Mouse (Mus musculus): ENCODE measurements around the gene Gm10840.

Gene Gm10840

DNA sequence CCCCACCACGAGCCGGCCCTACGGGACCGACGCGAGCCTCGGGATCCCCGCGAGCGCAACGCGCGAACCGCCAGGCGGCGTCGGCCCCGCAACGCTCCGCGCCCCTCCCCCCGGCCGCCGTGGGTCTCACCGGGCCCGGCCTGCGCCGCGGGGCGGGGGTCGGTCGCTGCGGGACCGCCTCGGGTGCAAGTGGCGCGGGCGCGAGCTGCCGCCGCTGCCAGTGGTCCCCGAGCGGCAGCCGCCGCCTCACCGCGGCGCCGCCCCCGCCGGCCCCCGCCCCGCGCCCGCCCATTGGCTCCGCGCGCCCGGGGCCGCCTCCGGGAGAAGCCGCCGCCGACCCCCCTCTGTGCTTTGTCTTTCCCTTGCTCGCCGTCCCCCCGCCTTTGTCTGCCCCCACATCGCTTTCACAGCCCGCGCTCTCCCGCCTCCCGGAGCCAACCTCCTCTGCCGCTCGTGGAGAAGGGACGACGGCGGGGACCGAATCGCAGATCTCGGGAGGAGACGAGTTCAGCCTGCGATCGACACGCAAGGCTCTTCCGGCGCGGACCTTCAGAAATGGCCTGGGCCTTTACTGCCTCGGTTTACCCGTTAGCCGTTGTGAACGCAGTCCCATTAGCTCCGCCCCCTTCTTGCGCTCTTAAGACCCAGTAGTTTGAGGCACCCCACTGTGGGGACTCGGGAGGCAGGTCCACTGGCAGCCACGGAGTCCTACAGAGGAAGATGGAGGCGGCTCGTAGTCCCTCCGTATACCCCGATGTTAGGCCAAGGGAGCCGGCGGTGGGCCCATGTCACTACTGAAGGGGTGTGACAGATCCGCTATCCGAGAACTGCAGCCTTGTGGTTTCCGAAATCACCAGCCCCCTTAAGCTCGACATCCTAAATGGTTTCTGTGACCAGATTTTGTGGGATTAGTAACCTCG is 469 bp upstream of the Gm10840 start:
- peak; percentile 86 to 87 for DNase-seq (ENCODE audit: low spot score in 2 of 2)

DNA sequence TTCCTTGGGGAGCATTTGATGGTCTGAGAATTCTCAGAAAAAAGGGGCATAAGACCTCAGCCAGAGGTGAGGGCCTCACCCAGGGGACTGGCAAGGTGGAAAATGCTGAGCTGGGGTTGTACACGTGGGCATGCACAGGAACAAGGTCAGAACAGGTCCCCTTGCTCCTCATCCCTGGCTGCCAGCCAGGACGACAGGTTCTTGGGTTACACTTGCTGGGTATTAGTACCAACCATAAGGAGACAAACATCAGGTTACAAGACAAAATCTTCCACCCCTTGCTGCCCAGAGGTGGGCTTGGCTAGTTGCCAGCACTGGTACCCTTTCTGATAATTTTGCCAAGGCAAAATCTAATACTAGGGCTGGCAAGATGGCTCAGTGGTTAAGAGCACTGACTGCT is 1.6 kb downstream of the Gm10840 start:
- no peak for DNase-seq (ENCODE audit: low spot score in 2 of 2)

DNA sequence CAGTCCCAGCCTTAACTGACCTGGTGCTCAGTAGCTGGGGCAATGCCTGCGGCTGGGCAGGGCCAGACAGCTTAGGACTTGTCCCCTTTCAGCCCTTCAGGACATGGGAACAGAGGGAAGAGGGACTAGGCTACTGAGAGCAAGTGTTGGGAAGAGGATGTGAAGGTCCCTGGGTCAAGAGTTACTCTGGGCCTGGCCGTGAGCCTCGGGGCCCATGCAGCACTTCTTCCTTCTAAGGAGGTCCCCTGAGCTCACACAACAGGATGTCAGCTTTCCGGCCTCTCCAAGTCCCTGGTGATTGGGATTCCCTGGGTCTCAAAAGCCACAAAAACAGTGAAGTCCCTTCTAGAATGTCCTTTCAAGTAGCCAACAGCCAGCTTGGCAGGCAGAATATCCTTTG is 2.9 kb downstream of the Gm10840 start:
- no peak for DNase-seq (ENCODE audit: low spot score in 2 of 2)

DNA sequence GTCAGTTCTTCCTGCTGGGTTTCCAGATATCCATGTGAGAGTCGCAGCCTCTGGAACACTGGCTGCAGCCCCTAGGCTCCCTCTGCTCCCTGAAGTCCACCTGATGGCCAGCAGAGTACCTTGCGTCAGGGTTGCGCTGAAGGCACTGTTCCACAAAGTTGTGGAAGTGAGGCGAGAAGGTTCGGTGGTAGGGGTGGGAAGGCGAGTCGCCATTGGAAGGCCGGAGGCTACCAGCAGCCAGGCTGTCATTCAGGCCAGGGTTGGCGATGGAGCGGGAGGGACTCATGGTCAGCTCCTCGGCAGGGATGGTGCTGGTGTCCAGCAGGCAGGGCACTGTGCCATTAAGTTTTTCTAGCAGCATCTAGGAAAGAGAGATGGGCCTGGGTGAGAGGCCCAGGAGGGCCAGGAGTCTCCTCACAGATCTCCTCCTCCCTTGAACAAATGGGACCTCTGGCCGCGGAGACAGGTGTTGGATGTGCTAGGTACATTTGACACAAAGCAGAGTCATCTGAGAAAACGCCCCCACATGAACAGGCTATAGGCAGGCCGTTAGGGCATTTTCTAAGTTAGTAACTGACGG is 4.0 kb downstream of the Gm10840 start:
- DNase-seq (ENCODE audit: low spot score in 2 of 2): no peak

DNA sequence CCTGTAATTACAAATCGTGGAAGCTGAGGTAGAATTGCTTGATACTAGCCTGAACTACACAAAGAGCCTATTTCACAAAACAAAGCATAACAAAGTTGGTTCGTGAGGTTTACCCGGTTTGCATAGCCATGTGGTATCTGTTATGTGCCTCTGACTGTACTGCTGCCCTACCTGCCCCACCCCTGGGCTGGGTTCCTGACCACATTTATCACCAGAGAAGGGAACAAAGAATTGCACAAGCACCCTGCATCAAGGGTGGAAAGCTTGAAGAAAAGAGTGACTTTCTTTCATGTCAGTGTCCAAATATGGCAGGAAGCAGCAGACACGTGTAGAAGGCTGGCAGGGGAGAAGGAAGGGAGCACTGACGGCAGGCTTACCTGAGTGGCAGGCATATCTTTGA is 6.8 kb downstream of the Gm10840 start:
- DNase-seq (ENCODE audit: low spot score in 2 of 2): peak; percentile 71 to 76

DNA sequence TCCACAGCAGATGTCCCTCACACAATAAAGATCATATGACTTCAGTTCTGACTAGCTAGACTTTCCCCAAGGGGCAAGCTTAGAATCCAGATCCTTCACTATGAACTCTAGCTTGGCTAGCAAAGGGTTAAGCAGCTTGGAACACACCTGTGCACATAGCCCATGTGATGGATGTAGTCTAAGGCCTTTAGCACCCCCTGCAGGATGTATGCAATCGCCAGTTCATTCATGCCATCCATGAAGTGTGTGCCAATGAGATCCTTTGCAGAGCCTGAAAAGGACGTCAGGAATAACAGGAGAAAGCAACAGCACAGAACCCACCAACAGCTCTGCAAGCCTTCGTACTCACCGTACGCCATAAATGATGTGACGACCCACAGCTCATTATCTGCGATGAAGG is 10.2 kb downstream of the Gm10840 start:
- peak; percentile 51 to 61 for DNase-seq (ENCODE audit: low spot score in 2 of 2)

DNA sequence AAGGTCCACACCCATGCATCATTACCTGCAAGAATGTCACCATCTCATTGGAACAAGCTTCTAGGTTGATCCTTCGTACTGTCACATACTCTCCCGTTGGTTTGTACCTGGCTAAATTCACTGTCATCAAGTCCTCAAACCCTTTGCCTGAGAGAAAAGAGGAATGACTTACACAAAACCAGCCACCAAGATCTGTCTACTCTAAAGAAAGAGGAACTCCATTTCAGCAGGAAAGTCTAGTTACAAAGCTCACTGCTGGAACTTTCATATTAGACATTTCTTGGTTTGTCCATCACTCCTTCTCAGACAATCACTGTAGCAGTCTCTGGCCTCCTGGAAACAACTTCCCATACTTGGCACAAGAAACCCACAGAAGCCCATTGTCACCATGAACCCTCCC is 12.6 kb downstream of the Gm10840 start:
- DNase-seq (ENCODE audit: low spot score in 2 of 2): no peak

DNA sequence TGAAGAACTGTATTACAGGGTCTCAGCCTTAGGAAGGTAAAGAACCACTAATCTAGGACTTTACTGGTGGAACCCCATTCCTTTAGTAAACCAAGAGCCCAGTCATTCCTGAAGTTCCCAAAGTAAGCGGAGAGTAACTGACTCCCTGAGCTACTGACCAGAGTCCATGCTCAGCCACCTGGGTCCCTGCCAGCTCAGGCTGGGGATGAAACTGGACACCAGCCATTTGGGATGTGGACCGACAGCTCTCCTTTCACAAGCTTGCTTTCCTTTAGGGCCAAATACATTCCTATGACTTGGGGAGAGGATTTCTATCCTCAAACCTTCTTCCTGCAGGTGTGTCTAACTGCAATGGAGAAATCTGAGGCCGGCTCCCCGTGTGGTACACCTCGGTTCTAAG is 13.7 kb downstream of the Gm10840 start:
- DNase-seq (ENCODE audit: low spot score in 2 of 2): no peak

DNA sequence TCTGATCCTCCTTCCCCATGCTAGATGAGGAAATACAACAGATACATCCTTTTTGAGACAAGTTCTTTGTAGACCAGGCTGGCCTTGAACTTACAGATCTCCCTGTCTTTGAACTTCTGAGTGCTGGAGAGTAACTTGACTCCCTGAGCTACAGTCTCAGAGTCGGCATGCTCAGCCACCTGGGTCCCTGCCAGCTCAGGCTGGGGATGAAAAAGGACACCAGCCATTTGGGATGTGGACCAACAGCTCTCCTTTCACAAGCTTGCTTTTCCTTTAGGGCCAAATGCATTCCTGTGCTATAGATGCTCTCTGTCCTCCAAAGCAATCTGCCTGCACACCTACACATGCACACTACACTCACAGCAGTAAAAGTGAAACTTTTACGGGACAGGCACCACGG is 14.4 kb downstream of the Gm10840 start:
- DNase-seq (ENCODE audit: low spot score in 2 of 2): no peak

DNA sequence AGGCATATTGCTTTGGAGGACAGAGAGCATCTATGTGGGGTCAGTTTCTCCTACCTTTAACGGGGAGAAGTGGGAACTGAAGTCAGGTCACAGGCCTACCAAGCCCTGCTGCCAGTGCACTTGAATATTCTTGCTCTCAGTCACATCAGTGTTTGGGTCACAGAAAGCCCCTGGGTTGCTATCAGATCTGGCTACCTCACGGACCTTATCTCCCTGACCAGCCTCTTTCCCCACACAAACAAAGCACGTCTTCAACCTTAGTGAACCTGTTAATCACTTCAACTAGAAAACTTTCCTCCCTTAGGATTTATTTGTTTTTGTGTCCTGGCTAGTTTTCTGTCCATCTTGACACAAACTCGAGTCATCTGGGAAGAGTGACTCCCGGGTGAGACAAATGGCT is 15.7 kb downstream of the Gm10840 start:
- no peak for DNase-seq (ENCODE audit: low spot score in 2 of 2)

DNA sequence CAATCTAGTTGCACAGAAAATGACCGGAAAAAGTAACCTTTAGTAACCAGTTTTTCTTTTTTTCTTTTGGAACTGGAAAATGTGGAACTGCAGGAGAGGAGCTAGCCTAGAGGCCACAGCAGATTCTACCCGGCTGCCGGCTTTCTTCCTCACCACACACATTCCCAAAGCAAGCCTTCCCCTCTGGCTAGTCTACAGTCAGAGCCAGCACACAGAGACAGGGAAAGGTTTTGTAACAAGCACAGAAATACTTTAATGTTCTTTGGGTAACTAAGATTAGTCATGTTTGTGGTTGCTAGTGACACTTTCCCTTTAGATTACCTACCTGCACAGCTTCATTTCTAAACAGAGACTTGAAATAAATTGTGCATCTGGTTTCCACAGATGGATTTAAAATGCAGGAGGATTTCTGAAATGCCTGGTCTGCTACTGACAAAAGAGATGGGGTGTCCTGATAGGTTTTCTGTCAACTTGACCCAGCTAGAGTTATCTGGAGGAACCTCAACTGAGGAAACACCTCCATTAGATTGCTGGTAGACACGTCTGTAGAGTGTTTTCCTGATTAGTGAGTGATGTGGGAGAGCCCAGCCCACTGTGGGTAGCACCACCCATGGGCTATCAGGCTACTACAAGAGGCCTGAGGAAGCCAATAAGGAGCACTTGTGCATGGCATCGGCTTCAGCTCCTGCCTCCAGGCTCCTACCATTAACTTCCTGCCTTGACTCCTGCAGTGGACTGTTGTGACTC is 17.6 kb downstream of the Gm10840 start:
- DNase-seq (ENCODE audit: low spot score in 2 of 2): no peak

DNA sequence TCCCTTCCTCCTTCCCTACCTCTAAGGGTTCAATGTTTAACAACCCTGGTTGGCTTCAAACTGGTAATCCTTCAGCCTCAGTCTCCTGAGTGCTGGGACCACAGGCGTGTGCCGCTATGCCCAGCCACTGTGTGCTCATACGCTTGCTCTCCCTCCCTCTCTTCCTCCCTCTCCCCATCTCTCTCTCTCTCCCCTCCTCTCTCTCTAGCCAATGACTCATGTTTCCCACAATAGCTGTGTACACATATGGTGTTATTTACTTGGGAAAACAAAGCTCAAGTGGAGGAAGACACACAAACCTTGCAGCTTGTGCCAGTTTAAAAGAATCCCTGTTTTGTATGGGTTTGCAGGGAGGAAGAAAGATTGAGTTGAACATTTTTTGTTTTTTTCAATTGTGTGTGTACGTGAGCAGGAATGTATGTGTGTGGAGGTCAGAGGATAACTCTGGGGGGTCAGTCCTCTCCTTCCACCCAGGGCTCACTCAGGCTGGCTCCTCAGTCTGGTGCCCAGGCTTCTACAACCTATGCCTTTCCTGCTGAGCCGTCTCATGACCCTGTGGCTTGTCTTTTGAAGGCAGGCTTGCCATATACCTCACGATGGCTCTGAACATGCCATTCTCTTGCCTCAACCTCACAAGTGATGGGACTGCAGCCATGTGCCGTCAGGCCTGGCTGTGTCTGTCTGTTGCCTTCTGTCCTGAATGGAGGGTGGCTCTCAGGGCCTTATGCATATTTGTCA is 19.2 kb downstream of the Gm10840 start:
- DNase-seq (ENCODE audit: low spot score in 2 of 2): no peak

DNA sequence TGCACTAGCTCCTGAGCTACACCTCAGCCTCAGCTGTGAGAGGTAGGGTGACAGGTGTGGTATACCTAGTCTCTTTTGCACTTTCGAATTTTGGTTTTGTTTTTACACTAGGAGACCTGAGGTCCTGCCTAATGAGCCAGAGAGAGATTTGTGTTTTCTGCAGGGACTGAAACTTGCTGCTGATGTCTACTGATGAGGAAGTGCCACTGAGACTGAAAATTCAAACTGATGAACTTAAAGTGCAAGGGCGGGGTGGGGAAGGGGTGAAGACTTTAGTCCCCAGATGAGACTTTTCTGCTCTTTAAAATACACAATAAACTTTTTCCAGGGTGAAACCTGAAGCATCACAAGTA is 19.8 kb downstream of the Gm10840 start:
- DNase-seq (ENCODE audit: low spot score in 2 of 2): peak; percentile 46 to 49

DNA sequence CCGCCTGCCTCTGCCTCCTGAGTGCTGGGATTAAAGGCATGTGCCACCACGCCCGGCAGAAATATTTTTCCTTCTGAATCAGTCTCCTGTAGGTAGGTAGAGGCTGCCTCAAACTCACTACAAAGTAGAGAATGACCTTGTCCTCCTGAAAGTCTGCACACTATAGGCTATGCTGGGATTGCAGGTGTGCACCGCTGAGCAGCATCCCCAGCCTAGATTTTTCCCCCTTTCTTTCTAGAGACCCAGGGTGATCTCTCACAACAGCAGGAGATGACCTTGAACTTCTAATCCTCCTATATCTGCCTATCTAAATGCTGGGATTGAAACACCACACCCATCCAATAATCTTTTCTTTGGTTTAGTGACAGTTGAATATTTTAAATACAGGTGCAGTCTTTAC is 26.7 kb downstream of the Gm10840 start:
- no peak for DNase-seq (ENCODE audit: low spot score in 2 of 2)

DNA sequence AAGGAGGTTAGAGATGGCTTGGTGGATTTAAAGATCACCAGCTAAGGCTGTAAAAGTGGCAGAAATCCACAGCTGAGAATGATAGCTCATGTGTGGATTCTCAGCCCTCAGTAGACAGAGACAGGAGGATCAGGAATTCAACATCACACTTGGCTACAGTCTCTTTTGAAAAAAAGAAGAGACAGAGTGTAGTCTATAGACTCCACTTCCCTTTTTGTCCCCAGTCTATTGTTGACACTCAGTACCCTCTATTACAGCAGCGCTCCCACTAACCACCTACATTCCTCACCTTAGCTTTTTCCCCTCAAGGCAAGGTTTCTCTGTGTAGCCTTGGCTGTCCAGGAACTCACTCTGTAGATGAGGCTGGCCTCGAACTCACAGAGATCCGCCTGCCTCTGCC is 31.1 kb downstream of the Gm10840 start:
- DNase-seq (ENCODE audit: low spot score in 2 of 2): no peak

DNA sequence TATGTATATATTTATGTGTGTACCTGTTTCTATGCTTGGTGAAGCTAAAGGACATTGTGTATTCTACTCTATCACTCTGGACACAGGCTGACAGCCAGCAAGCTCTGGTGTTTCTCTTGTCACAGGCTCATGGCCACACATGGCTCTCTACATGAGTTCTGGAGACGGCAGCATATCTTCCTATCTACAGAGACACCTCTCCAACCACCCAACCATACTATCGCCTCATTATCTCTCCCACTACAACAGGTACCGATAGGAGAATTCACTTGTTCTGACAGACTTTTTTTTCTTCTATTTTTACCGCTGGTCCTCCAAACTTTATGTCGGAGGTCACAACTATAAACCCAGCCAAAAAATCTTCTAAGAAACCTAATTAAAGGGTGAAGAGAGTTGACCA is 31.6 kb downstream of the Gm10840 start:
- no peak for DNase-seq (ENCODE audit: low spot score in 2 of 2)

DNA sequence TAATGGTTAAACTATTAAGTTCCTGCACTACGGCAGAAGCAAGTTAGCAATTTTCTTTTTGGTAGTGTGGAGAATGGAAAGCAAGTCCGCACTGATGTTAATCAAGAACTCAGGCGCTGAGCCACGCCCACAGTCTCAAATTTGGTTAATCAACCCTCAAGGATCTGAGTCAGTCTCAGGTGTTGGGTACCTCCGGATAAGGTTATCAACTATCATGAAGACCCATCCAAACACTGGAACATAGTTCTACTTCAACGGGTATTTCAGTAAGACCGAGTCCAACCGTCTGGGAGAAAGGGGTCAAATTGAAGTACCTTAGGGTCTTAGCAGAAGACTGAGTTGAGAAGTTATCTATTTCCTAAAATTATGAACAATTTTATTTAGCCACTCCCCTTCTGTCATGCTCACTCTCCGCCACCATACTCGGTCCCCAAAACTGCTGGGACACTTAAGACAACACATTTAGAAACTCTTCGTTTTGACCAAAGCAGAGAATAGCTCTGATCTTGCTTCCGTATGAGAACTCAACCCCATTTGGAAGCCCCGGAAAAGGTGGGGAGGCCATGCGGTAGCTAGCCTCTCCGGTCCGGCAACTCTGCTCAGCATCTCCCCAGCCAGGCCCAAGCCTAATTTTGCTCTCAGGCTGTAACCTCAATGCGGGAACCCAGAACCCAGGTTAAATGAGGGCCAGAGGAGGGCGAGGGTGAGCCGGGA is 32.2 kb downstream of the Gm10840 start:
- peak in 1 of 2 experiments; percentile 43 for DNase-seq (ENCODE audit: low spot score in 2 of 2)

DNA sequence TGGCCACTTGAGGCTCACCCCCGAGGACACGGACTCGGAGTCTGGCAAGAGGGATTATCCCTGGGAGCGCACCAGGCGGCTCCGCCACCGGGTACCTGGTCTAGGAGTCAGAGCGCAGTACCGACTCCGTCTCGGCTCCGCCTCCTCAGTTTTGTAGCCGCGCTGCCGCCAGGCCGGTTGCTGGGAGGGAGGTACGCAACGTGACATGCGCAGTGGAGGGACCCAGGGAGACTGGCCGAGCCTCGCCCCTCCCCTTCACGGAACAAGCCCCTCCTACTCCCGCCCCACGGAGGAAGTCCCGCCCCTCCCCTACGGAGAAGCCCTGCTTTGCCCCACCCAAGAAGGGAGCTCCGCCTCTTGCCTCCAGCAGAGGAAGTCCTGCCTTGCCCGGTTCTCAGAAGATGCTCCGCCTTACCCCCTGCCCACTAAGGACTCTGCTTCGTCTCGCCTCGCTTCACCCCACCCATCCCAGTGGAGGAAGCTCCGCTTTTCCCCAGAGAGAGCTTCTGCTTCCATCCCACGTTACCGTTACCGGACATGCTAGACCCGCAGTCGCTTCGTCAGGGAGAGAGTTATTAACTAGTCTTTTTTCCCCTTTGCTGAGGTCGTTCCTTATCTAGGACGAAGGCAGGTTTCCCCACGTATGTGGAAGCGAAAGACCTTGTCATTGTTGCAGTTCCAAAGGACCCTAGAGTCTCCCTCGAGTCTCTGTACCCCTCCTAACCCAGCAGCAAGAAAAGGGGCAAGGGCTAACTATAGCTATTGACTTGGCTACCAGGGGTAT is 32.9 kb downstream of the Gm10840 start:
- peak; percentile 97 for DNase-seq (ENCODE audit: low spot score in 2 of 2)

DNA sequence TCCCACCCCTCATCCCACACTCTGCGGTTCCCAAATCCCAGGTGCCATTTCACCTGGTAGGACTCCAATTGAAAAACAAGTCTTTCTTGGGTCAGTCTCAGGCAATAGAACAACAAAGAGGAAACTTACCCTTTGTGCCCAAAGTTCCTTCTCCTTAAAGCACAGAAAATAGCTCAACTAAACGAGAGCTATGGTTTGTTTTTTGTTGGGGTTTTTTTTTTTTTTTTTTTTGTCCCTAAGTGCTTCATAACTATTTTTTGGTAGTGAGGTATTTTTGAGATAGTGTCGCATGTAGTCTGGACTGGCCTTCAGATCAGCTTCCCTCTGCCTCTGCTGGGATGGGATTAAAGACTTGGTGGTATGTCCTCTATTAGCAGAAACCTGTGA is 33.5 kb downstream of the Gm10840 start:
- no peak for DNase-seq (ENCODE audit: low spot score in 2 of 2)

DNA sequence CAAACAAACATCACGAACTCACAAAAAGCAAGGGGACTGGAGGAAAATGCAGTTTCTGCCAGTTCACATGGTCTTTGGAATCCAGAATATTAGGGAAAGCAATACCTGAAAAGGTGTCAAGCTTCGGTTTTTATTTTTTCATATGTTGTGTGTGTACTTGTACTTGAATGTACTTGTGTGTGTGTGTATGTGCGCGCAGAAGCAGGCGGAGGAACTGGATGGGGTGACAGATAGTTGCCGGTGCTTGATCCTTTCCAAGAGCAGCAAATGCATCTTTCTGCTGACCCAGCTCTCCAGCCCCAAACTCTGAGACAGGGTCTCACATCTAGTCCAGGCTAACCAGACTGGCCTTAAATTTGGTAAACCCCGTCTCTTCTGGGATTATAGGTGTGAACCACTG is 34.2 kb downstream of the Gm10840 start:
- DNase-seq (ENCODE audit: low spot score in 2 of 2): no peak

DNA sequence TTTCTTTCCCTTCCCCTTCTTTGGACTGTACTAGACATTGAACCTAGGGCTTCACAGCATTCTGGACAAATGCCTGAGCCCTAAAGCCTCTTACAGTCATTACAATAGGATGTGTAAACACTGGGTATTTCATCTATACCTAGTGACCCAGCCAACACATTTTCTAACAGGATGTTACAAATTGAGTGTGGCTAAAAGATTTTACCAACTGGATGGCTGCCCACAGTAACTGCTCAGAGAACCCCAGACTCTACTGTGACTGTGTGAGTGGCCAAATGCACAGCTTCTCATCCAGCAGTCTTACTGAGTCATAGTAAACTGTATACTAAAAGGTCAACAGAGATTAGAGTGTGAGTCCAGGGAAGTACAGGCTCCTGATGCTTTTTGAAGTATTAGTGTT is 34.7 kb downstream of the Gm10840 start:
- DNase-seq (ENCODE audit: low spot score in 2 of 2): no peak

All from spleen, postnatal 36 days (tissue).